Mouse (Mus musculus): ENCODE data around the gene Gm26897. TPM values are rescaled to one million over a fixed set of nuclear protein-coding genes. Genes with fewer than 3 reads are reported as not detected.

Gene Gm26897
- polyA plus RNA-seq, 1 experiment = not detected

- H3K4me1 ChIP-seq (ENCODE audit: control insufficient read depth, insufficient read depth, low read length) = no peaks in the 10 kb centered on the region
- no peak overlapping the region for H3K4me3 ChIP-seq (ENCODE audit: low read depth, low read length)
- no peak overlapping the region for H3K27ac ChIP-seq (ENCODE audit: insufficient read depth, low read length)
- no peak overlapping the region for H3K9ac ChIP-seq (ENCODE audit: low read depth, poor library complexity, severe bottlenecking)
- no peaks in the 10 kb centered on the region for H3K9me3 ChIP-seq (replicated peaks; ENCODE audit: control insufficient read depth, insufficient read depth, low read length, poor library complexity, severe bottlenecking)
- no peaks in the 10 kb centered on the region for H3K27me3 ChIP-seq (ENCODE audit: control insufficient read depth, insufficient read depth, low read length, poor library complexity, severe bottlenecking)
- TF ChIP-seq CTCF (IDR thresholded peaks at IDR 0.05; ENCODE audit: low read depth, low read length) = no peak
- TF ChIP-seq POLR2A (IDR thresholded peaks at IDR 0.05; ENCODE audit: insufficient read depth, low read length) = no peak
- TF ChIP-seq EP300 (IDR thresholded peaks at IDR 0.05; ENCODE audit: insufficient read depth, low read depth, low read length) = no peak
- no peaks in the 10 kb centered on the region for H3K36me3 ChIP-seq (ENCODE audit: control insufficient read depth, insufficient read depth, low read length, poor library complexity, severe bottlenecking)
These were observed 30.1 kb upstream of the Gm26897 start for GRCm38 (mm10) chr5:111703586-111703985.

- H3K4me1 ChIP-seq (ENCODE audit: control insufficient read depth, insufficient read depth, low read length) = no peaks in the 10 kb centered on the region
- H3K4me3 ChIP-seq (ENCODE audit: low read depth, low read length) = no peak overlapping the region
- no peak overlapping the region for H3K9ac ChIP-seq (ENCODE audit: low read depth, poor library complexity, severe bottlenecking)
- no peaks in the 10 kb centered on the region for H3K36me3 ChIP-seq (ENCODE audit: control insufficient read depth, insufficient read depth, low read length, poor library complexity, severe bottlenecking)
- TF ChIP-seq POLR2A (IDR thresholded peaks at IDR 0.05; ENCODE audit: insufficient read depth, low read length) = no peak
- no peaks in the 10 kb centered on the region for H3K9me3 ChIP-seq (replicated peaks; ENCODE audit: control insufficient read depth, insufficient read depth, low read length, poor library complexity, severe bottlenecking)
- no peak overlapping the region for H3K27ac ChIP-seq (ENCODE audit: insufficient read depth, low read length)
- H3K27me3 ChIP-seq (ENCODE audit: control insufficient read depth, insufficient read depth, low read length, poor library complexity, severe bottlenecking) = no peaks in the 10 kb centered on the region
These were observed 29.4 kb upstream of the Gm26897 start for GRCm38 (mm10) chr5:111704326-111704725.

- no peaks in the 10 kb centered on the region for H3K4me1 ChIP-seq (ENCODE audit: control insufficient read depth, insufficient read depth, low read length)
- H3K9me3 ChIP-seq (replicated peaks; ENCODE audit: control insufficient read depth, insufficient read depth, low read length, poor library complexity, severe bottlenecking) = 0 out of 2 replicates have a peak, but pooled peaks cover 4% of the 10 kb centered on the region
- H3K27me3 ChIP-seq (ENCODE audit: control insufficient read depth, insufficient read depth, low read length, poor library complexity, severe bottlenecking) = no peaks in the 10 kb centered on the region
- TF ChIP-seq CTCF (IDR thresholded peaks at IDR 0.05; ENCODE audit: low read depth, low read length) (no peak), EP300 (IDR thresholded peaks at IDR 0.05; ENCODE audit: insufficient read depth, low read depth, low read length) (no peak), POLR2A (IDR thresholded peaks at IDR 0.05; ENCODE audit: insufficient read depth, low read length) (no peak)
- H3K36me3 ChIP-seq (ENCODE audit: control insufficient read depth, insufficient read depth, low read length, poor library complexity, severe bottlenecking) = no peaks in the 10 kb centered on the region
- H3K4me3 ChIP-seq (ENCODE audit: low read depth, low read length) = no peak overlapping the region
- H3K27ac ChIP-seq (ENCODE audit: insufficient read depth, low read length) = no peak overlapping the region
- no peak overlapping the region for H3K9ac ChIP-seq (ENCODE audit: low read depth, poor library complexity, severe bottlenecking)
These were observed 24.4 kb upstream of the Gm26897 start for GRCm38 (mm10) chr5:111709195-111709901.

- H3K4me3 ChIP-seq (ENCODE audit: low read depth, low read length) = no peak overlapping the region
- no peak overlapping the region for H3K9ac ChIP-seq (ENCODE audit: low read depth, poor library complexity, severe bottlenecking)
- no peaks in the 10 kb centered on the region for H3K9me3 ChIP-seq (replicated peaks; ENCODE audit: control insufficient read depth, insufficient read depth, low read length, poor library complexity, severe bottlenecking)
- no peaks in the 10 kb centered on the region; the same call in 1 of the 2 replicates for H3K27me3 ChIP-seq (ENCODE audit: control insufficient read depth, insufficient read depth, low read length, poor library complexity, severe bottlenecking)
- H3K4me1 ChIP-seq (ENCODE audit: control insufficient read depth, insufficient read depth, low read length) = no peaks in the 10 kb centered on the region
- H3K36me3 ChIP-seq (ENCODE audit: control insufficient read depth, insufficient read depth, low read length, poor library complexity, severe bottlenecking) = no peaks in the 10 kb centered on the region
- TF ChIP-seq CTCF (IDR thresholded peaks at IDR 0.05; ENCODE audit: low read depth, low read length) = no peak
- no peak for TF ChIP-seq EP300 (IDR thresholded peaks at IDR 0.05; ENCODE audit: insufficient read depth, low read depth, low read length)
- no peak for TF ChIP-seq POLR2A (IDR thresholded peaks at IDR 0.05; ENCODE audit: insufficient read depth, low read length)
- no peak overlapping the region for H3K27ac ChIP-seq (ENCODE audit: insufficient read depth, low read length)
These were observed 14.7 kb upstream of the Gm26897 start for GRCm38 (mm10) chr5:111719018-111719417.

- Histone ChIP-seq H3K4me3 (ENCODE audit: low read depth, low read length) (no peak overlapping the region), H3K36me3 (ENCODE audit: control insufficient read depth, insufficient read depth, low read length, poor library complexity, severe bottlenecking) (no peaks in the 10 kb centered on the region), H3K27me3 (ENCODE audit: control insufficient read depth, insufficient read depth, low read length, poor library complexity, severe bottlenecking) (no peaks in the 10 kb centered on the region; the same call in 1 of the 2 replicates), H3K27ac (ENCODE audit: insufficient read depth, low read length) (no peak overlapping the region), H3K4me1 (ENCODE audit: control insufficient read depth, insufficient read depth, low read length) (no peaks in the 10 kb centered on the region), H3K9ac (ENCODE audit: low read depth, poor library complexity, severe bottlenecking) (no peak overlapping the region), H3K9me3 (replicated peaks; ENCODE audit: control insufficient read depth, insufficient read depth, low read length, poor library complexity, severe bottlenecking) (no peaks in the 10 kb centered on the region)
- TF ChIP-seq POLR2A (IDR thresholded peaks at IDR 0.05; ENCODE audit: insufficient read depth, low read length) (no peak), CTCF (IDR thresholded peaks at IDR 0.05; ENCODE audit: low read depth, low read length) (no peak), EP300 (IDR thresholded peaks at IDR 0.05; ENCODE audit: insufficient read depth, low read depth, low read length) (no peak)
These were observed 13.0 kb upstream of the Gm26897 start for GRCm38 (mm10) chr5:111720726-111721125.

GRCm38 (mm10) chr5:111724713-111725112, 9.0 kb upstream of the Gm26897 start:
- Histone ChIP-seq H3K4me3 (ENCODE audit: low read depth, low read length) (no peak overlapping the region), H3K4me1 (ENCODE audit: control insufficient read depth, insufficient read depth, low read length) (no peaks in the 10 kb centered on the region), H3K36me3 (ENCODE audit: control insufficient read depth, insufficient read depth, low read length, poor library complexity, severe bottlenecking) (no peaks in the 10 kb centered on the region), H3K9me3 (replicated peaks; ENCODE audit: control insufficient read depth, insufficient read depth, low read length, poor library complexity, severe bottlenecking) (no peaks in the 10 kb centered on the region), H3K9ac (ENCODE audit: low read depth, poor library complexity, severe bottlenecking) (no peak overlapping the region), H3K27ac (ENCODE audit: insufficient read depth, low read length) (no peak overlapping the region), H3K27me3 (ENCODE audit: control insufficient read depth, insufficient read depth, low read length, poor library complexity, severe bottlenecking) (no peaks in the 10 kb centered on the region)
- TF ChIP-seq EP300 (IDR thresholded peaks at IDR 0.05; ENCODE audit: insufficient read depth, low read depth, low read length) (no peak), POLR2A (IDR thresholded peaks at IDR 0.05; ENCODE audit: insufficient read depth, low read length) (no peak), CTCF (IDR thresholded peaks at IDR 0.05; ENCODE audit: low read depth, low read length) (no peak)
